Mouse (Mus musculus): ENCODE data around the gene Fgd3.

DNA sequence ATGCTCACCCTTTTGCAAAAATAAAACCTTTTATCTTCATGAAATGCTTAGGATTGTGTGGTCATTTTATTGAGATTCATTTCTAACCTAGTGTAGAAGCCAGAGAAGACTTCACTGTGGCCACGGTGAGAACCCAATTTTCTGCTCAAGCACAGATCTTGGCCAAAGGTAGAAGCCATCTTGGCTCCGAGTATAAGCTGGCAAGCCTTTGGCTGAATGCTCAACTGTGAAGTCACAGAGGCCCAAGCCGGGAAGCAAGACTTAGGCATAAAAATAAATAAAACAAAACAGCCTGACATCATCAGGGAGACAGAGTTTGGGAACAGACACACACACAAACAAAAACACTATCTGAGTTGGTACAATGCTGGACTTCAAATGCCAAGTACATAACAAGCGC, 8.0 kb upstream of the Fgd3 start:
- TF ChIP-seq POLR2A (IDR thresholded peaks at IDR 0.05; ENCODE audit: borderline replicate concordance, insufficient read depth, low read length) (no peak), CTCF (IDR thresholded peaks at IDR 0.05; ENCODE audit: borderline replicate concordance, insufficient read depth, low read depth, low read length) (no peak)

Data from cerebellum, adult 2 months (tissue).